Mouse (Mus musculus): ENCODE measurements around the gene Zbtb24.

The Zbtb24 gene

GRCm38 (mm10) chr10:41505446-41505845 lies 55.3 kb downstream of the Zbtb24 start:
- peak; percentile 90 for DNase-seq

GRCm38 (mm10) chr10:41509160-41509559 lies 59.0 kb downstream of the Zbtb24 start:
- DNase-seq: no peak

- DNase-seq: no peak
These were observed 64.1 kb downstream of the Zbtb24 start for GRCm38 (mm10) chr10:41514301-41514700.

- DNase-seq: no peak
These were observed 64.7 kb downstream of the Zbtb24 start for GRCm38 (mm10) chr10:41514921-41515320.
